Mouse (Mus musculus) CD4-positive naive resting alpha-beta T cell, adult 57 days (primary cell): ENCODE measurements around the gene Pmel. TPM values are rescaled to one million over a fixed set of nuclear protein-coding genes. Genes with fewer than 3 reads are reported as not detected.

ENCODE experiments used
- total RNA-seq: library from RNA; stranded (reverse); gene quantifications from one replicate; pipeline ENCODE4 v1.2.4, GENCODE M21; 2023

Gene Pmel
- total RNA-seq: 0.53 TPM

DNA sequence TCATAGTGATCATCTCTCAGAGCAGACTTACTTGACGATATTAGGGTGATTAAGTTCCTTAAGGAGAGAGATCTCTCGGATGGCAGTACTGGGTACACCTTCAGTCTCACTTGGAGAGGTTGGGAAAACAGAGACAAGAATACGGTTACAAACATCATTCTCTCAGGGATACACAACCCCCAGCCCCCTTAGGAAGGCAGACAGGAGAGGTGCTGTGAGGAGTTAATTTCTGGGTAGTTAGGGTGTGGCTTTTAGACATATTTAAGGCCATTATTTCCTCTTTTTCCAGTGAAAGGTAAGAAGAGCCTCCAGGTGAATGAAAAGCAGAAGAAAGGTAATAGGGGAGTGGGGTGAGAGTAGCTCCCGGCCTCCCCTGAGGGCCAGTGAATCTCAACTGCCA is at the start of gene Pmel:
Gene Pmel, plus strand, starts transcription at position 301 of the 400 bp plus-strand sequence.

GRCm38 (mm10) chr10:128673763-128674468 is 30.1 kb upstream of the Pmel start, which contains the start of gene Suox:
TSS of gene Suox (minus strand) at chr10:128674073.

GRCm38 (mm10) chr10:128695992-128696807 is 7.8 kb upstream of the Pmel start, which contains the start of gene Rab5b:
TSS of gene Rab5b (minus strand) at chr10:128696264.

GRCm38 (mm10) chr10:128704491-128705316 is 709 bp downstream of the Pmel start, which contains the start of gene Cdk2:
TSS of gene Cdk2 (minus strand) at chr10:128705031.

GRCm38 (mm10) chr10:128744680-128745601 is 40.9 kb downstream of the Pmel start, which contains the start of gene Dgka:
TSS of gene Dgka (minus strand) at chr10:128744855.

DNA sequence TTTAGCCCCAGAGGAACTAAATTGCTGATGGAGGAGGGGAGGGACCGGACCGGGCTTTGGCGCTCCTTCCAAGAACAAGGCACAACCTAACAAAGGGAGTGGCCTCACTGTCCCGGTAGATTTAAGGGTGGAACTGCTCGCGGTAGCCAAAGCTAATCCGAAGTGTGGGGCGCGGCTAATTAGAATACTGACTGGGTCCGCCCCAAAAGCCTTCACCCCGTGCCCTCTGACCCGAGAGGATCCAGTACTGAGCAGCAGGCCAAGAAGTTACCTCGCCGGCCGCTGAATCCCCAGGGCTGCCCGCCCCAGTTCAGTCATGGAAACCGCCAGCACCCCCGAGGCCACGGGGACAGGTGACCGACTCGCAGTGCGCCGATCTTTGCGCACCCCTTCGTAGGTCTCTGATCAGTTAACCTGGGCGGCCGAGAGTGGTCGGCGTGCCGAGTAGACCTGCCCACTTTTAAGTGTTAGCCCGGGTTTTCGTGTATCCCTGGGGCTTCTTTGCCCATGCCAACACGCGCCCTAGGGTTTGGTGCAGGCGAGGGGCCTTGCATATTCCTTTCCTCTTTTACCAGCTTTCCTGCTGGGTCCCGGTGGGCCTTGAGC is 43.8 kb downstream of the Pmel start, which contains the start of gene Pym1:
Gene Pym1, plus strand, starts transcription at position 244 of the 606 bp plus-strand sequence.

Other genes starting within 250 kb of the Pmel start
- 126 TPM for gene Smarcc2, start 244.9 kb upstream of the Pmel start, total RNA-seq
- gene Myl6, start 210.1 kb upstream of the Pmel start, total RNA-seq: 738 TPM
- not detected for gene Myl6b, start 205.5 kb upstream of the Pmel start, total RNA-seq
- 269 TPM for gene Esyt1, start 178.3 kb upstream of the Pmel start, total RNA-seq
- 34.6 TPM for gene Zc3h10, start 156.4 kb upstream of the Pmel start, total RNA-seq
- gene Rpl41, start 154.9 kb upstream of the Pmel start, total RNA-seq: 4,129 TPM
- 68.6 TPM for gene Pa2g4, start 138.2 kb upstream of the Pmel start, total RNA-seq
- 1.3 TPM for gene Erbb3, start 114.5 kb upstream of the Pmel start, total RNA-seq
- 1,438 TPM for gene Rps26, start 77.4 kb upstream of the Pmel start, total RNA-seq
- 7.3 TPM for gene Ikzf4, start 58.2 kb upstream of the Pmel start, total RNA-seq
- gene Suox, start 30.1 kb upstream of the Pmel start, total RNA-seq: 12.7 TPM
- gene Rab5b, start 7.9 kb upstream of the Pmel start, total RNA-seq: 33.4 TPM
- gene Cdk2, start 836 bp downstream of the Pmel start, total RNA-seq: 33.1 TPM
- gene Dgka, start 40.7 kb downstream of the Pmel start, total RNA-seq: 936 TPM
- gene Pym1, start 43.7 kb downstream of the Pmel start, total RNA-seq: 69.8 TPM
- 0.83 TPM for gene Mmp19, start 86.7 kb downstream of the Pmel start, total RNA-seq
- 64.0 TPM for gene Dnajc14, start 99.9 kb downstream of the Pmel start, total RNA-seq
- 7.8 TPM for gene Tmem198b, start 100.2 kb downstream of the Pmel start, total RNA-seq
- gene Sarnp, start 113.1 kb downstream of the Pmel start, total RNA-seq: 42.1 TPM
- 16.0 TPM for gene Ormdl2, start 117.5 kb downstream of the Pmel start, total RNA-seq
- 11.5 TPM for gene Gdf11, start 187.5 kb downstream of the Pmel start, total RNA-seq
- 2.3 TPM for gene Cd63, start 196.8 kb downstream of the Pmel start, total RNA-seq
- gene Rdh5, start 218.7 kb downstream of the Pmel start, total RNA-seq: 12.7 TPM
- 54.9 TPM for gene Bloc1s1, start 219.8 kb downstream of the Pmel start, total RNA-seq
- gene Itga7, start 229.6 kb downstream of the Pmel start, total RNA-seq: 8.2 TPM